Mouse (Mus musculus): Measurements from ENCODE around the gene Rgs3.

DNA sequence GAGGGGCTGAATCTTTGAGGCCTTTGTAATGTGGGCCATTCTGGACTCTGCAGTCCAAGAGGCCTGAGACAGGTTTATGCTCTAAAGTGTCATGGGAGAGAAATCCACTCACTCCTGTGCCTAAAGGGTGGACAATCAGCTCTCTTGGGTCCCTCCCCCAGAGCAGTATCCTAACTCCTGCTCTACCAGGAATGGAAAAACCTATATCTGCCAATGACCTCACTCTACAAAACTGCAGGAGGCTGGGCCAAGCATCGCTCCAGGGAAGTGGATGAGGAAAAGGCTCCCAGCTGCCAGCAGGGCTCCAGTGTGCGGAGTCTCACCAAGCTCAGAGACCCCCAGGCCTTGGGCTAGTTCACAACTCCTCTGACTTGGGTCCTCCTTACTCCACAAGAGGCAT, 173.2 kb downstream of the Rgs3 start:
- TF ChIP-seq CTCF (IDR thresholded peaks at IDR 0.05; ENCODE audit: borderline replicate concordance, extremely low read depth, insufficient read depth, insufficient read length) = no peak
- TF ChIP-seq POLR2A (IDR thresholded peaks at IDR 0.05; ENCODE audit: borderline replicate concordance, extremely low read depth, insufficient read depth, insufficient read length, poor library complexity, severe bottlenecking) = no peak

Measured in brain, embryonic 14.5 days (tissue).